Mouse (Mus musculus): ENCODE measurements around the gene Ect2.

Ect2 gene

GRCm38 (mm10) chr3:27153701-27154209 lies at the start of gene Ect2:
Gene Ect2 (minus strand): TSS chr3:27153878.
- peak; percentile 98 for DNase-seq

DNA sequence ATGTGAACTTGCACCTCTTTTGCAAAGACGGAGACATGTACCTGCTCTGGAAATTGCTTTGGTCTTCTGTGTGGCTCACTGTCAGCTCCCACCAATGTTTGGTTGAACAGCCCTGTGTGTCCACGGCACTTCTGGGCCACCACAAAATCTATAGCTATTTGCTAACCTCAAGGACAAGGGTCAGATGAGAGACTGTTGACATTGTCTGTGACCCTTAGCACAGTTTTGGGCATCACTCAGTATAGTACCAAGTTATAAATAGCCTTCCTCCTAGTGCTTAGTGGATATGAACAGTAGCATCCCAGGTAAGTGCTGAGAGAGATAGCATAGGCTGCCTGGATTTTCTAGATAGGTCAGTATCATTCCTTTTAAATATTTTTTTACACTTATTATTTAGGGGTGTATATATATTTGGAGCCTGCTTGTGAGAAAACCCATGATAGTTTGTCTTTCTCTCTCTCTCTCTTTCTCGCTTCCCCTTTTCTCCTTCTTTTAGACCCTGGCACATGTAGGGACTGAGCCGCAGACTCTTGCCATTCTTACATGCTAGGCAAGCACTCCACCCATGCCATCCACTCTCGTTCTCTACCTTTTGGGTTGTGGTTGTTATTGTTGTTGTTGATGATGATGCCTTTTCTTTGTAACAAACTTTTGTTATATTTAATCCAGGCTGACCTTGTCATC lies 48.2 kb upstream of the Ect2 start:
- no peak for DNase-seq

DNA sequence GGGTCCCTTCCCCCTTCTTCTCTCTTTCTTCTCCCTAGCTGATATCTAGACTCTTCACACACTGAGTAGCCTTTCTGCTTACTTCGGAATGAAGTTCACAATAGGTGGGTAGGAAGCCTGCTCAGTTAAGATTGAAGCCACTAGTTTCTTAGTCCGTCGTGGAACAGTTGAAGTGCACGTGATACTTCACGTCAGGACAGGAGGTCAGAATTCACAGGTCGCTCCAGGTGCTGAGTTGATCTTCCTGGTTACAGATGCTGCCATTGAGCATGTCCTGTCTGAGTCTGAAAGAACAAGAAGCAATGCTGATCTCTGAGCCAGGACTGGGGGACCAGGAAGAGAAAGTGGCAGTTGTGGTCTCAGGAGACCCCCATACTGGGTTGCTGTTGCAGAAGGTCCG lies 45.4 kb upstream of the Ect2 start:
- DNase-seq: no peak

DNA sequence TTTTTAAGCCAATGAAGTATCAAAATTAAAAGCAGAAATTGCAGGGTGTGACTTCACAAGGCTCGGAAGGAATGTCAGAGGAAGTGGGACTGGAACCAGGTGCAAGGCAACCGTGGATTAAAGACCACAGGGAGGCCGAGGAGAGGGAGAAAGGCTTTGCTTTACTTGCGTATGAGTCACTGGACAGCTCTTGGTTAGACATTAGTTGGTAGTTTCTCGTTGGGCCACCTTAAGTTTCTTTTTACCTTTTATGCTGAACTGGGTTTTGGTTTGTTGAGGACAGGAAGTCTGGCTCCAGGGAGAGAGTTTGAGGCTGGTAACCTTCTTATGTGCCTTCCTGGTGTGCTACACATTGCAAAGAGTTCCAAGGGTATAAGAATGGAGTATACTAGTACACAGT lies 44.1 kb upstream of the Ect2 start:
- DNase-seq: no peak

DNA sequence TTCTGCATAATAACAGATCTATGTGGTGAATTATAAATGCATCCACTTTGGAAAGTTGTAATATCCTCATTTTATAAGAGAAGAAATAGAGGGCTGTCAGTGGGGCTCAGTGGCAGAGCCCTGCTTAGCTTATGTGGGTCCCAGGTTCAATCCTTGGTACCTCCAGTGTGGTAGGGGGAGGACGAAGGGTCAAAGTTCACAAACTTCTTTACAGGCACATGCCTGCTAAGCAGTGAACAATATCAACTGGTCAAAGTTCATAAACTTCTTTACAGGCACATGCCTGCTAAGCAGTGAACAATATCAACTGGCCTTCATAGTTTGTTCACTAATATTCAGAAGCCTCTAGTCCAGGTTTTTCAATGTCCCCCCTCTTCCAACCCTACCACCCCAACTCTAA lies 42.9 kb upstream of the Ect2 start:
- no peak for DNase-seq

DNA sequence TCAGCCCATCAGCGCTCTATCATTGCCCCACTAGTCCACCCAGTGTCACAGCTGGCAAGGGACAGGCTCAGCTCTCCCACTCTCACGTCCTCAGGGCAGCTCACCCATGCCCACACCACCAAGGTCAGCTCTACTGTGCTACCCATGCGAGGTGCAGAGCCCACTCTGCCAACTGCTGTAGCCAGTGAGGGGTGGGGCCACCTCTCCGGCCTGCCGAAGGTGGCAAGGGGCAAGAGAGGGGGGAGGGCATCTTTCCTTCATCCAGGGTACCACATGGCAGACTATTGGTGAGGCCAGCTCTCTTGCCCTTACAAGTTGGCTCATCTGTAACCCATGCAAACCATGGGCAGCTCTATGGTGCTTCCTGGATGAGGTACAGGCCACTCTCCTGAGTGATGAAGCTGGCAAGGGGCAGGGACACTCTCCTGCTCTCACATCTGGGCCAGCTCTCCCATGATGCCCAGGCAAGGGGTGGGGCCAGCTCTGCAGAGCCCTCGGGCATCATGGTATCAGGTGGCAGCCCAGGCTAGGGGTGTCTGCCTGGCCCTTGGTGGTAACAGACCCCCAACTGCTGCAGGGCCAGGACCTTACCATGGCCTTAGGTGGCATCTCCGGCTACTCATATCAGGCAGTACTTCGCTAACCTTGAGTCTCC lies 42.0 kb upstream of the Ect2 start:
- no peak for DNase-seq

DNA sequence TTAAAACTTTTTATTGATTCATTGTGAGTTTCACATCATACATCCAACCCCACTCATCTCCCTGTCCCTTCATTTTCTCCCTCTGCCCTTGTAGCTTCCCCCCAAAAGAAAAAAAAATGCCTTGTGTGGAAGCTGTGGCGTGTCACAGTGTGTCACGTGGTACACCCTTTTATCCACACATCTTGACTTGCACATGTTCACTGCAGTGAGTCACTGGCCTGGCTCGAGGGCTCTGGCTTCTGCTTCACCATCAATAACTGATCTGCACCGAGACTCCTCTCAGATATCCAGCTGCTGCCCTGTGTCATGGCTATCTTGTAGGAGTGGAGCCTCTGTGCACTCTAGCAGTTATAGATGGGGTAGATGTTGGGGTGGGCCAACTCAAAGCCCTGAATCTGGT lies 41.5 kb upstream of the Ect2 start:
- DNase-seq: no peak

DNA sequence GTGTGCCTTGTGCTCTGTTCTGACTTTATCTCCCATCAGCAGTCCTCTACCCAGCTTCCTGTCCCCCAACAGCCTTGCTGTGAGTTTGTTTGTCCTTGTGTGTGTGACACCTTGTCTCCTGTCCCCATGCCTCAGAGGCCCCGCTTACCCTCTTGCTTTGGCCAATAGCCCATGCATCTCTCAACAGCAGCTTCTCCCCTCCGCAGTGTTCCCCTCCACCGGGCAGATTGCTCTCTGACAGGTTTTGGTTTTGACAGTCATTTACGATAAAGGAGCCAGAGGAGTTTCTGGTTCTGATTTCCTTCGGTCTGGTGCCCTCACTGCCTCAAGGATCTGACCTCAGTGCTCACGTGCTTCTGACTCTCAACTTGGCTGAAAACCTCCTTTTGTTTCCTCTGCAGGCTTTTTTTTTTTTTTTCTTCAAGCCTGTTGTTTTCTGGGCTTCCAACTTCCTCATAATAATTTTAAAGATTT lies 40.2 kb upstream of the Ect2 start:
- no peak for DNase-seq

DNA sequence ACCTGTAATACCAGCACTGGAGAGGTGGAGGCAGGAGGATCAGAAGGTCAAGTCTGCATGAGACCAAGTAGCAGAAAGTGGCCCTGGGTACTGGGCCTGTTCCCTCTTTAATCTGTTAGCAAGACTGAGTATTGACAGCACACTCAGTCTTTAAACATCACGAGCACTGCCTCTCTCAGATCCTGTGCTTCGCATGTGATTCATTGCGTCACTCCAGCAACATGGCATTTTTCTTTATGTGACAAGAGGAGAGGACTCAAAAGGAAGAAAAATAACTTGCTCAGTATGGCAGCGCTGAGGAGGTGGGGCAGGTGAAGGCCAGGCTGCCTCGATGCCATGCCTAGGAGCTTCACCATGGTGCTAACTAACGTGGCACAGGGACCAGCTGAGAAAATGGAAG lies 38.2 kb upstream of the Ect2 start:
- DNase-seq: no peak

- no peak for DNase-seq
Measured at GRCm38 (mm10) chr3:27190865-27191264, 37.2 kb upstream of the Ect2 start.

DNA sequence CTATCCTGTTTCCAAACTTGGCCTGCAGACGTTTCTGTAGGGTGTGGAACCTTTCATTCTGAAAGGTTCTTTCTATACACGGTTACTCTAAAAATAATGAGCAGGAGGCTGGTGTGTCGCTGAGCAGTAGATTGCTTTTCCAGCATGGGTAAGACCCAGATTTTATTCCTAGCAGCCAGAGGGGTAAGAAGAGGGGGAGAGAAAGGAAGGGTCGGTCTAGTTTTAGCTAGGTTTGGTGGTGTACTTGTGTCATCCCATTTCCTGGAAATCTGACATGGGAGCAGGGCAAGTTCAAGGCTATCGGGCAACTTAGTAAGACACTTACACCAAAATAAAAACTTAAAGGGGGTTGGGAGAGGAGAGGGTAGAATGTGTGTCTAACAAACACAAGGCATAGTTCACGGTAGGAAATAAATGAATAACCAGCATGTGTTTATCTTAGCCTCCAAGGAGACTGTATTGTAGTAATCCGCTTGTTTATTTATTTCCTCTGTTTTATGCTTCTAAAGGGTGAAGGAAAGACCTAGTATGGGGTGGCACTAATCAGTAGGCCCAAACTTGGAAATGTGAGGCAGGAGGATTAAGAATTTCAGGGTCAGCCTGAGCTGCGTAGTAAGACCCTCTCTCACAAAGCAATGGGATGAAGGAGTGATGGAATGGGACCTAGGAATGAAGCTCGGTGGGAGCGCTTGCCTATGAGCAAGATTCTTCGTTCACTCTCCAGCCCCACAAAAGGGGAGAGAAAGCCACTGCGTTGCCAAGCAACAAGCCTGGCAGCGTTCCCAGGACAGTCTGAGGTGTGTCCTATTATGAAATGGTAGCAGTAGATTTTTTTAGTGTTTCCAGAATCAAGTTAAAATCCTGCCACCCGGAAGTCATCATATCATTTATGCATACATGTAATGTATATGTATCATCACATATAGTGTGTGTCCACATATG lies 35.9 kb upstream of the Ect2 start:
- peak; percentile 83 for DNase-seq

DNA sequence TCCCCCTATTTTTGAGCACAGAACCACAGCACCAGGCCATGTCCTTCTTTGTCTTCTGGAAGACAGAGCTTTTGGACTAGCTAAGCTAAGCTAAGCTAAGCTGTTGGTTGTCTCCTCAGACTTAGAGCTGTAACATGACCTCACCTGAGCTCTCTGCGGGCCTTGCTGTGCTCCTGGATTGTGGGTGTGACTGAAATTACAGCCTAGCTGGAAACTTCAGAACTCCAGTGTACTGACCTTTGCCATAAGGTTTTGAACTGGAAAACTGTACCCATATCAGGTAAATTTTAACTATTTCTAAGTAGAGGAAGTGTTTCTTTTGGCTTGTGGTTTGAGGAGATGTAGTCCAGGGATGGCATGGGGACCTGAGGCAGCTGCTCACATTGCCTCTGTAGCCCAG lies 34.7 kb upstream of the Ect2 start:
- no peak for DNase-seq

GRCm38 (mm10) chr3:27183601-27184175 lies 30.0 kb upstream of the Ect2 start:
- DNase-seq: peak; percentile 49

DNA sequence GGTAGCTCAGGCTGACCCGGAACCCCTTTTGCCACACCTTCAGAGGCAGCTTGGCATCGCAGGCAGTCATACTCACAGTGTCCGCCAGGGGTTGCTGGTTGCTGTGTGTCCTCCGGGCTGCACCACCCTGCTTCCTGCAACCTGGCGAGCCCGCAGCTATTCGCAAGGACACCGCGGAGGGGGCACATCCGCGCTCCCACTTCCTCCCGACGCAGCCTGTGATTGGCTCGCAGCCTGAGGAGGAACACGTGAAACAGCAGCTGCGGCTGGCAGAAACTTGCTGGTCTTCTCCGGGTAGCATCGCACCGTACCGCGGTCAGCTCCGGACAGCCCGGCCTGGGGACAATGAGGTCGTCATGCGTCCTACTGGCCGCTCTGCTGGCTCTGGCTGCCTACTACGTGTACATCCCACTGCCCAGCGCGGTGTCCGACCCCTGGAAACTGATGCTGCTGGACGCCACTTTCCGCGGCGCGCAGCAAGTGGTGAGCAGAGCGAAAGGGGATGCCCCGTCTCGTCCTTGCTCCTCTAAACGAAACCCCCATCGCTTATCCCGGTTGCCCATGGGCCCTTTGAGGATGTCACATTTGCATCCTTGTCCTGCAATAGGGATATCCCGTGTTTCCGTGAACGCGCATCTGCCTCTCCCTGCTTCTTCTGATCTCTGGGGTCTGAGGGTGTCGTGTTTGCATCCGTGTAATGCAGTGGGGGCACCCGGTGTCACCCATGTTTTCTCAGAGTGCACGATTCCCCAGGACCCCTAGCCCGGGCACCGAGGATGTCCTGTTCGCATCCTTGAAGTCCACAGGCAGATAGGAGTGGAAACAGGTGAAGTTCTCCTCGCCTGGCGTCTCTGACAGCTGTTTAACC lies 29.3 kb upstream of the Ect2 start, which contains the start of gene Nceh1:
Gene Nceh1 (plus strand): TSS at position 233 of the 868 bp plus-strand sequence.
- peak; percentile 95 for DNase-seq

- no peak for DNase-seq
Measured at GRCm38 (mm10) chr3:27179711-27180110, 26.0 kb upstream of the Ect2 start.

DNA sequence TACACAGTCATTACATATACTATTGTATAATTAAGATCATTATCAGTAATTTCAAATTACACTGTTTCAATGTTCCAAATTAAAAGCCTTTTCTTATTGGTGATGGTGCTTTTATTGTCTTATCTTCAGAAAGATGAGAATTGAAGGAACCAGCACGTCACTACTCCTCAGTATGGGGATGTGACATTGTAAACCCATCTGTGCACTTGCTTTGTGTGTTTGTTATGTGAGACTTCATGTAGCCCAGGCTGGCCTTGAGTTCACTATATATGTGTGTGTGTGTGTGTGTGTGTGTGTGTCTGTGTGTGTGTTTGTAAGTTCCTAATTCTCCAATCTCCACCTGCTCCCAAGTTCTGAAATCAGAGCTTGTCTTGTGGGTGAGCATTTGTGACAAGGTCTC lies 16.6 kb upstream of the Ect2 start:
- no peak for DNase-seq

DNA sequence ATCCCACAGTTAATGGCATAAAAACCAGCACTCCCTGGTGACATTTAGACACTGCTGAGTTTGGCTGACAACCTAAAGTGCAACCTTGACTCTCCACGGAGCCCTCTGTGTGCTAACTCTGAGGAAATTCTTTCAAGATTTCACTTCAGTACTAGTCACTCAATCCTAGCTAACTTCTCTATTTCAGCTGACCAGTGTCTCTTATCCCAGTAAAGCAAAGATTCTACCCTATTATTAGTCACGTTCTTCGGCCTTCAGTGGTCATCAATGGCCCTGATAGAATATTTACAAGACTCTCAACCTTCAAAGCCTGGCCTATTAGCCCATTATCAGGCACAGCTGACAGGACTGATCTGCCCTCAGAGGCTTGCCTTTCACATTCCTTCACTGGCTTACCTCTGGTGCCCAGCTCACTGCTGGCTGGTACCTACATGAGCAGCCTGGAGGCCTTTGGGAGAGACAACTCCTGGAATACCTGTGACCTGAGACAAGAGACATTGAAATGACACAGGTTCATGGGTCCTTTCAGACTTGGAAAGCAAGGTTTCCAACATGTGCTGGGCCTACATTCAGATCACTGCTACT lies 11.9 kb upstream of the Ect2 start:
- no peak for DNase-seq

DNA sequence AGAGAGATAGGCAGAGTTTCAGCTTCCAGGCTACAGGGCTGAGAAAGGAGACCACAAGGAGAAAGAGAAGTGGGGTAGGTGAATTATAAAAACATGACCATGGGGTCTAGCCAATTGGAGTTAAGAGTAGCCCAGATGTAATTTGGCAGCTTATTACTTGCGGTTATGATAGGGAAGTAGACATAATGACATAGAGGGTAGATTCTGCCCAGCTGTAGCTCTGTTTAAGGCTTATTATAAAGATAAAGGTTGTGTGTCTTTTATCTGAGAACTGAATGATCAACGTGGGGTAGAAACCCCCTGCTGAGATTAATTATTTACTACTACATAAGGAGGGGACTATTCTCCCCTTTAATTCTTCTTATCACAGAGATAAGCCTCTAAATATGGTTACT lies 8.7 kb upstream of the Ect2 start:
- DNase-seq: no peak

GRCm38 (mm10) chr3:27161645-27162409 lies 8.1 kb upstream of the Ect2 start:
- DNase-seq: no peak

GRCm38 (mm10) chr3:27158910-27159309 lies 5.2 kb upstream of the Ect2 start:
- DNase-seq: no peak

- DNase-seq: no peak
Measured at GRCm38 (mm10) chr3:27156594-27156949, 2.9 kb upstream of the Ect2 start.

All from right cerebral cortex, postnatal 25 days (tissue).